Comparison of ENCODE assay signal across 20 mouse cellular contexts in the genomic region with DNA sequence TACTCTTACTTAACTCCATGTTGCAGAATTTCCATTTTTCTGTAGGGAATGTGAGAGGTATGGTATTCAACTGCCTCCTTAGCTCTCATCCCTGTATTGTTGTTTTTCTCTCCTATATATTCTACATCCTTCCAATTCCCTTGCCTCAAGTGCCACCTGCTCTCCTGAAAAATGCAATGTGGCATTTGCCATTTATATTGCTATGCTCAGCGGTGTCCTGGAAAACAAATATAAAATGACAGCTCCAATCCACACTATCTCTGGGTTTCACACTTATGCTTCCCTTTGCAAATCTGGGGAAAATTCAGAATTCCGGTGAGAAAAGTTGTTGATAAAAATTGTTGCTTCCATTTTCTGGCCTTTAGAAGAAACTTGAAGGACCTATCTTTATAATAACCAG.
DNase-seq lines count a peak whose midpoint lies in the region; TF ChIP-seq lines count a peak whose summit lies in the region.
"Had no signal": no experiment of that assay in that cellular context is flagged by ENCODE, and none has a peak within 500 bp of the region (broad histone marks: within the 10 kb centered on the region; RNA-seq: fewer than 3 reads in every experiment).

No protein-coding gene starts in this region.

- H3K4me3 ChIP-seq in left cerebral cortex, adult 2 months = no peak overlapping the region
- H3K4me3 ChIP-seq: forebrain, embryonic 10.5 days; forebrain, embryonic 13.5 days; heart, adult 2 months; heart, embryonic 10.5 days; heart, embryonic 13.5 days had no signal

- TF ChIP-seq CTCF in left cerebral cortex, adult 2 months (IDR thresholded peaks at IDR 0.05) = no peak
- no peak for TF ChIP-seq CTCF in brain, embryonic 14.5 days (IDR thresholded peaks at IDR 0.05; ENCODE audit: borderline replicate concordance, extremely low read depth, insufficient read depth, insufficient read length)

- peak; percentile 11 for DNase-seq in cerebellum, adult 9-11 months
- no peak for DNase-seq in cerebellum, adult 11-12 months
- DNase-seq in left cerebral cortex, adult 2 months (ENCODE audit: extremely low spot score in 1 of 2, low spot score in 2 of 2) = no peak
- DNase-seq in left cerebral cortex, postnatal 14 days (ENCODE audit: low spot score in 2 of 2) = no peak
- peak; percentile 3 for DNase-seq in brain, embryonic 14.5 days (ENCODE audit: low read depth)
- DNase-seq in urinary bladder, postnatal 14 days (ENCODE audit: low spot score) = no peak
- DNase-seq: adrenal gland, adult 2 months; adrenal gland, postnatal 14 days; cerebellum, adult 11 months; cerebellum, postnatal 10 days; gastrocnemius, postnatal 36 days; heart, adult 2 months; heart, postnatal 14 days; heart, postnatal 4 days had no signal

- no peak for TF ChIP-seq POLR2A in brain, embryonic 14.5 days (IDR thresholded peaks at IDR 0.05; ENCODE audit: borderline replicate concordance, extremely low read depth, insufficient read depth, insufficient read length, poor library complexity, severe bottlenecking)

- intact Hi-C loops in left cerebral cortex, adult 2 months (cut with DNase I) = loop anchor here (5.0 to 10.0 kb wide), 4 partner anchors 166 to 1033 kb away; no protein-coding TSS in a partner anchor
- intact Hi-C loops in left cerebral cortex, postnatal 14 days (cut with DNase I) = no loop called here

- peak overlapping the region; percentile 28; the same call in 1 of the 2 replicates for H3K27ac ChIP-seq in left cerebral cortex, adult 2 months
- H3K27ac ChIP-seq: forebrain, embryonic 10.5 days; forebrain, embryonic 13.5 days; heart, adult 2 months; heart, embryonic 10.5 days; heart, embryonic 13.5 days; hindbrain, embryonic 14.5 days; hindbrain, postnatal 0 days had no signal

Comparison
In these comparisons a context has a peak if more than half of its experiments do, and no peak if none do; other contexts are left out.
1. DNase-seq: peak in cerebellum, adult 9-11 months (single experiment) and brain, embryonic 14.5 days (single experiment); none in cerebellum, adult 11-12 months (single experiment), left cerebral cortex, adult 2 months (0 of 2), left cerebral cortex, postnatal 14 days (0 of 2) and urinary bladder, postnatal 14 days (single experiment).